Mouse (Mus musculus) hindbrain, embryonic 10.5 days (tissue): ENCODE results near the gene Pik3ip1. TPM values are rescaled to one million over a fixed set of nuclear protein-coding genes. Genes with fewer than 3 reads are reported as not detected.
A peak's percentile ranks its signal among the peaks of the same experiment; 100 is the strongest.

Experiments used
- DNase-seq: peaks from one replicate; pipeline ENCODE4 v3.0.0-alpha.2; 2017; ENCODE audit warnings: low spot score
- H3K27ac ChIP-seq: fragments of 300-500 bp; sonication (generic); 2 replicates; pipeline ENCODE4 v1.5.1; 2016; ENCODE audit warnings: mild to moderate bottlenecking, moderate library complexity
- H3K27me3 ChIP-seq: fragments of 300-500 bp; sonication (generic); 2 replicates; pipeline ENCODE4 v1.6.1; 2016; ENCODE audit warnings: mild to moderate bottlenecking; ENCODE audit not compliant: poor library complexity, insufficient read depth, severe bottlenecking
- H3K36me3 ChIP-seq: fragments of 300-500 bp; sonication (generic); 2 replicates; pipeline ENCODE4 v1.6.1; 2016; ENCODE audit warnings: mild to moderate bottlenecking, moderate library complexity
- H3K4me1 ChIP-seq: fragments of 300-500 bp; sonication (generic); replicated peaks from 2 replicates; pipeline ENCODE4 v1.6.1; 2016; ENCODE audit warnings: mild to moderate bottlenecking
- H3K4me3 ChIP-seq: fragments of 300-500 bp; sonication (generic); 2 replicates; pipeline ENCODE4 v1.5.1; 2016; ENCODE audit warnings: mild to moderate bottlenecking, moderate library complexity
- H3K9me3 ChIP-seq: fragments of 300-500 bp; sonication (generic); 2 replicates; pipeline ENCODE4 v1.6.1; 2016; ENCODE audit warnings: mild to moderate bottlenecking, moderate library complexity
- WGBS: fragments of 180-500 bp; shearing (Covaris S2); methylation state at CpG from one replicate; pipeline ENCODE4 v1.1.7; 2016; 5-methylcytosine and 5-hydroxymethylcytosine counted together
- polyA plus RNA-seq: library from polyadenylated mRNA; unstranded; fragments of >200 nt; fragmentation: Nextera tagmentation; extraction: Ambion mirVana; gene quantifications from 2 replicates; pipeline ENCODE4 v1.2.1, GENCODE M21; 2016

Gene Pik3ip1
- polyA plus RNA-seq, 1 experiment from 2014 or later: 9.4 TPM

DNA sequence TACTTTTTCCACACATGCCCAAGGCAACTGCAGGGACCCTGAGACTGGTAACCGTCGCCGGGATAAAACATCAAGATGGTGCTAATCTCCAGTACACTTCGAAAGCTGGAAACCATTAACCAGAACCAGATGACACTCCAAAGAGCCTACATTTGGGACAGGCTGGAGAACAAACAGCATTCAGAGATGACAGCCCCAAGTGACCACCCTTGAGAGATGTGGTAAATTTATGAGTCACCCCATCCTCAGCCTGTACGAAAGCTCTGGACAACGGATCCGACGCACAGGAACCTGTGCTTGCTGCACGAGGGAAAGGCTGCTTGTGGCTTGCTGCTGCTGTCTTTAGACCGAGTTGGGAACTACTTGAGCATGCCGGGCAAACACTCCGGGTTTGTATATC is 44.5 kb downstream of the Pik3ip1 start:
- Histone ChIP-seq H3K4me3 (no peak overlapping the region), H3K27me3 (no peaks in the 10 kb centered on the region), H3K4me1 (peaks cover 38% of the 10 kb centered on the region), H3K9me3 (no peaks in the 10 kb centered on the region), H3K27ac (peak overlapping the region; percentile 62), H3K36me3 (no peaks in the 10 kb centered on the region)
- 75% methylated on average over 12 of the region's 12 CpGs for WGBS
- no peak for DNase-seq

DNA sequence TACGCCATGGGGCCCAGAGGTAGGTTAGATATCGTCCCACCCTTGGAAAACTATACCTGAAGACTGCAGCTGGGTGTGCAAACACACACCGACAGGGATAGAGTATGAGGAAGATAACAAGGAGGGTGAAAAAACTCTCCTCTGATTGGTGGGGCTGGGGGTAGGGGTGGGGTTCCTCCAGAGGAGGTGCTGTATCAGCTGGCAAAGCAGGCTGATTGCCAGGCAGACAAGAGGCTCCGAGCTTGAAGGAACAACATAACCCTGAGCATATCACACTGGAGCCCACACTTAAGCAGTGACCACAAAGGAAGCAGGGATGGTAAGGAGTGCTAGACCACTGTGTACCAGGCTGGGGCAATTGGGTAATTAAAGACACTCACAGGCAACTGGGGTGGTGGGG is 49.2 kb downstream of the Pik3ip1 start:
- peaks cover 9% of the 10 kb centered on the region; the same call in 1 of the 2 replicates for H3K9me3 ChIP-seq
- WGBS: 93% methylated on average over 4 of the region's 4 CpGs
- peaks cover 32% of the 10 kb centered on the region for H3K36me3 ChIP-seq

DNA sequence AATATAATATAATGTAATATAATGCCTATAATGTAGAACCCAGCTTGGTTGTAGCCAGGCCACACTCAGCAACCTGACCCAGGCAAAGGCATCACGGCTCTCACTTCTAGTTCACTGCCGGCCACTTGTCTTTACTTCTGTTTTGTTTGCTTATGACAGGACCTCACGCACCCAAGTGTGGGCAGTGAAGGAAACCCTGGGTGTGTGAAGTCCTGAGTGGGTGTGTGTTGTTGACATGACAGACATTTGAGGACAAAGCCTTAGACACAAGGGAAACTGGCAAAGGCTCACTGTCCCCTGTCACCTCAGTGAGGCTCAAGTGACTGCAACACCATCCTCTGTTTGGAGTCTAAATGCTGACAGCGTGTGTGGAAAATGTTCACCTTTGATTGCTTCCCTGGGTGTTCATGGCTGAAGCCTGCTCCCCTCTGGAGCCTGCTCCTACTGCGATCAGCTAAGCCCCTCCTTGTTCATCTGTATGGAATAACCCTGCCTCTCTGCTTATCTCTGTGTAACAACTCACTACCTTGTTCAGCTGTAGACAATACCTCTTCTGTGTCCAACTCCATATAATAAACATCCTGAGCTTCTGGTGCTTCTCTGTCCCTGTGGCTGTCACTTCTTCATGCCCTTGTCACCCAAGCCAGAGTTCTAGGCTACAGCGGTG is 51.1 kb downstream of the Pik3ip1 start:
- no peak for DNase-seq
- peaks cover 36% of the 10 kb centered on the region for H3K36me3 ChIP-seq
- WGBS: 93% methylated on average over 6 of the region's 6 CpGs
- no peaks in the 10 kb centered on the region for H3K4me1 ChIP-seq
- peaks cover 9% of the 10 kb centered on the region; the same call in 1 of the 2 replicates for H3K9me3 ChIP-seq
- no peak overlapping the region for H3K27ac ChIP-seq
- H3K27me3 ChIP-seq: no peaks in the 10 kb centered on the region
- H3K4me3 ChIP-seq: no peak overlapping the region

More for the DNA sequence above, 49.2 kb downstream of the Pik3ip1 start:
- Histone ChIP-seq H3K4me1 (peaks cover 4% of the 10 kb centered on the region), H3K4me3 (no peak overlapping the region), H3K27ac (no peak overlapping the region), H3K27me3 (no peaks in the 10 kb centered on the region)
- no peak for DNase-seq

GRCm38 (mm10) chr11:3382602-3383594 is 52.7 kb downstream of the Pik3ip1 start:
- H3K27ac ChIP-seq: no peak overlapping the region
- WGBS: 78% methylated on average over 5 of the region's 5 CpGs
- no peak for DNase-seq
- H3K4me1 ChIP-seq: no peaks in the 10 kb centered on the region
- H3K9me3 ChIP-seq: peaks cover 9% of the 10 kb centered on the region; the same call in 1 of the 2 replicates
- H3K36me3 ChIP-seq: peaks cover 37% of the 10 kb centered on the region
- no peak overlapping the region for H3K4me3 ChIP-seq
- no peaks in the 10 kb centered on the region for H3K27me3 ChIP-seq

DNA sequence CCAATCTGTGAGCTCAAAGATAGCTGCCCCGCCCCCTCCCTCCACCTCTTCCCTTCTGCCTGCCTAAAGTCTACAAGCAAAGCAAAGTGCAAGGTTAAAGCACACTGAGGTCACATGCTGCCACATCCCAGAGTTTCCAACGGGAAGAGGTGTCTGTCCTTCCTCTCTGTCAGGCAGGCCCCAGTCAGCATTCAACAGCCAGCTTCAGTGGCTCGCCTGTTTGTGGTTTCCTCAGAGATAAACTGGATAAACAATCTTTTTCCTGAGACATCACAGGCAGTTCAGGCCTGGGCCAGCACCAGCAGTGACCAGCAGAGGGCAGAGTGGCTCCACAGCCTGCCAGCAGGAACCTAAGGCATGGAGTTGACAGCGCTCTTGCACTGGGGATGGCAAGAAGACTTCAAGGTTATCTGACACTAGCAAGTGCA is 56.8 kb downstream of the Pik3ip1 start:
- Histone ChIP-seq H3K4me1 (no peaks in the 10 kb centered on the region), H3K36me3 (peaks cover 59% of the 10 kb centered on the region), H3K27ac (no peak overlapping the region), H3K9me3 (peaks cover 9% of the 10 kb centered on the region; the same call in 1 of the 2 replicates), H3K4me3 (no peak overlapping the region), H3K27me3 (no peaks in the 10 kb centered on the region)
- 32% methylated on average over 4 of the region's 4 CpGs for WGBS
- peak; percentile 80 for DNase-seq

DNA sequence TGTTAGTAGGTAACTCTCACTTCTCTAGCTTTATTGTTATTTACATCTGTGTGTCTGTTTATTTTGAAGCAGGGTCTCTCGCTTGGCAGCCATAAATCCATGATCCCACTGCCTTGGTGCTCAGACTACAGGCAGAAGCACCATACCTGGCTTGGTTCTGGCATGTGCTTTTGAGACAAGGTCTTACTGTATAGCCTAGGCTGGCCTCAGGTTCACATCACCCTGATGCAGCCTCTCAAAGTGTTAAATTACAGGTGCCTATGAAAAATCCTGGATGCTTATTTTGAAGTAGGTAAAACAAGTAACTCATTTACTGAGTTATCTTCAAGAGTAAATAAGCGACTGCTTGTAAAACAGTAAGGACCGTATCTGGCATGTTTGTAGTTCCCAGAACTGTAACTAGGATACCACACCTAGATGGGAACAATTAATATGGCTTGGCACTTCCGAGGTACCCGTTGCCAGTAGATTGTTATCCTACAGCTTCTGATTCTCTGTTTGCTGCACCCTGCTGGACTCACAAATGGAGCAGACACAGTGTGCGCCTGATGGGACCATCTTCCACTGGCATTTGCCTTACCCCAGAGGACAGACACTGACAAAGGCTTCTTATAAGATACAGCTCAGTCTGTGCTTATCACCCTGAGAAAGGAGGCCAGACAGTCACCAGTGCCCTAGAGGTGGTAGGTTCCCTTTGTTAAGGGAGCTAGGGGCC is 57.4 kb downstream of the Pik3ip1 start:
- WGBS: 86% methylated on average over 6 of the region's 6 CpGs
- 0 out of 2 replicates have a peak, but pooled peaks cover 6% of the 10 kb centered on the region for H3K9me3 ChIP-seq
- no peak for DNase-seq
- no peaks in the 10 kb centered on the region for H3K27me3 ChIP-seq
- no peak overlapping the region for H3K27ac ChIP-seq
- H3K4me1 ChIP-seq: no peaks in the 10 kb centered on the region
- H3K36me3 ChIP-seq: peaks cover 57% of the 10 kb centered on the region
- H3K4me3 ChIP-seq: no peak overlapping the region

DNA sequence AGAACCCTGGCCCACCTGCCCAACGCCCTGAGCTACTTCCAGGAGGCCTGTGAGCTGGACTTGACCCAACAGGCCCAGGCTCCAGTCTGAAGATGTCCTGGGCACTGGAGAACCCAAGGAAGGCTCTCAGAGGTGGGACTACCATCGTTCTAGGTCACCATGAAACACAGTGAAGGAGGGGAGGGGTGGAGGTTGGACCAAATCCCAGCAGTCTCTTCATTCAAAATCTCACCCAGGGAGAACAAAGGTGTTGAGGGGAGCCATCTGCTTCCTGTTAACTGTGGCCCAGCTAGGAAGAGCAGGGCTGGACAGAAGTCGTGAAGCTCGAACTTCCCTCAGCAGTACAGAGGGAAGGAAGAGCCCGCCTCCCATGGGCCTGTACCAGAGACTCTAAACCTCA is 59.8 kb downstream of the Pik3ip1 start:
- Histone ChIP-seq H3K36me3 (peaks cover 35% of the 10 kb centered on the region), H3K9me3 (no peaks in the 10 kb centered on the region), H3K4me3 (no peak overlapping the region), H3K27me3 (no peaks in the 10 kb centered on the region), H3K27ac (no peak overlapping the region), H3K4me1 (0 out of 2 replicates have a peak, but pooled peaks cover 7% of the 10 kb centered on the region)
- DNase-seq: no peak
- WGBS: 79% methylated on average over 5 of the region's 5 CpGs

DNA sequence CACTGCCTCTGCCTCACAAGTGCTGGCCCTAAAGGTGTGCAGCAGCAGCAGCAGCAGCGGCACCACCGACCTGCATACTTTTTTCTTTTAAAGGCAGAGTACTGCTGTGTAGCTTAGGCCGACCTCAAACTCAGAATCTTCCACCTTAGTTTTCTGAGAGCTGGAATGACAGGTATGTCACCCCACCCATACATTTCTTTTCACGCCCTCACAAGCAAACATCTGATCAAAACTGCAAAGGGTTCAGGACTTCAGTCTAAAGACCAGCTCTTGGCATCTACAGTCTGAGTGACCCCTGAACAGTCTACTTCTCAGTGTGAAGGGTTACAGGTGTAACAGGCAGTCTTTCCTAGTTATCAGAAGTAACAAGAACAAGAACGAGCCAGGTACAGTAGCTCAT is 60.6 kb downstream of the Pik3ip1 start:
- Histone ChIP-seq H3K4me3 (no peak overlapping the region), H3K27me3 (no peaks in the 10 kb centered on the region), H3K4me1 (peaks cover 7% of the 10 kb centered on the region; the same call in 1 of the 2 replicates), H3K9me3 (no peaks in the 10 kb centered on the region), H3K27ac (no peak overlapping the region), H3K36me3 (peaks cover 35% of the 10 kb centered on the region)
- WGBS: 88% methylated on average over 5 of the region's 5 CpGs
- DNase-seq: no peak

GRCm38 (mm10) chr11:3392526-3392925 is 62.3 kb downstream of the Pik3ip1 start:
- H3K27me3 ChIP-seq: no peaks in the 10 kb centered on the region
- H3K4me1 ChIP-seq: peaks cover 24% of the 10 kb centered on the region
- no peaks in the 10 kb centered on the region for H3K9me3 ChIP-seq
- peaks cover 35% of the 10 kb centered on the region for H3K36me3 ChIP-seq
- no peak overlapping the region for H3K27ac ChIP-seq
- no peak overlapping the region for H3K4me3 ChIP-seq
- no peak for DNase-seq
- 88% methylated on average over 8 of the region's 8 CpGs for WGBS

Other genes with a start within 250 kb of the Pik3ip1 start
- gene Sfi1, start 136.9 kb upstream of the Pik3ip1 start, polyA plus RNA-seq: 12.7 and 14.4 TPM in 2 replicates
- gene Eif4enif1, start 128.0 kb upstream of the Pik3ip1 start, polyA plus RNA-seq: 48.4 and 58.1 TPM in 2 replicates
- 317 and 322 TPM in 2 replicates for gene Drg1, start 64.0 kb upstream of the Pik3ip1 start, polyA plus RNA-seq
- gene Patz1, start 41.5 kb upstream of the Pik3ip1 start, polyA plus RNA-seq: 106 and 116 TPM in 2 replicates
- gene Limk2, start 78.8 kb downstream of the Pik3ip1 start, polyA plus RNA-seq: 62.0 and 82.2 TPM in 2 replicates
- gene Rnf185, start 122.0 kb downstream of the Pik3ip1 start, polyA plus RNA-seq: 42.1 and 44.5 TPM in 2 replicates
- 0.99 and 1.5 TPM in 2 replicates for gene Pla2g3, start 157.9 kb downstream of the Pik3ip1 start, polyA plus RNA-seq
- gene Inpp5j, start 174.4 kb downstream of the Pik3ip1 start, polyA plus RNA-seq: 0.21 and 0.37 TPM in 2 replicates
- 60.3 and 73.5 TPM in 2 replicates for gene Selenom, start 184.3 kb downstream of the Pik3ip1 start, polyA plus RNA-seq
- gene Smtn, start 210.2 kb downstream of the Pik3ip1 start, polyA plus RNA-seq: 43.2 and 46.1 TPM in 2 replicates